Mouse (Mus musculus) heart, postnatal 0 days (tissue): ENCODE data around the gene Tpm1. TPM values are rescaled to one million over a fixed set of nuclear protein-coding genes. Genes with fewer than 3 reads are reported as not detected.

ENCODE experiments used
- ATAC-seq: fragments of 200-750 bp; cut with Nextera tagmentation; 2 replicates; pipeline ENCODE4 v1.8.0; 2017; ENCODE audit warnings: low read depth, moderate number of reproducible peaks, moderate library complexity; ENCODE audit not compliant: insufficient read depth
- DNase-seq: peaks from one replicate; pipeline ENCODE4 v3.0.0-alpha.2; 2016; ENCODE audit warnings: low spot score
- H3K27ac ChIP-seq: fragments of 300-500 bp; sonication (generic); 2 replicates; pipeline ENCODE4 v1.5.1; 2014; ENCODE audit warnings: low read depth, mild to moderate bottlenecking
- H3K27me3 ChIP-seq: fragments of 300-500 bp; sonication (generic); 2 replicates; pipeline ENCODE4 v1.6.1; 2014; ENCODE audit warnings: low read length, mixed read lengths; ENCODE audit not compliant: control insufficient read depth, insufficient read depth
- H3K36me3 ChIP-seq: fragments of 300-500 bp; sonication (generic); replicated peaks from 2 replicates; pipeline ENCODE4 v1.6.1; 2014; ENCODE audit warnings: low read length, mixed read lengths; ENCODE audit not compliant: control insufficient read depth, insufficient read depth
- H3K4me1 ChIP-seq: fragments of 300-500 bp; sonication (generic); 2 replicates; pipeline ENCODE4 v1.6.1; 2014; ENCODE audit warnings: antibody characterized with exemption; ENCODE audit not compliant: control insufficient read depth, insufficient read depth
- H3K4me2 ChIP-seq: fragments of 300-500 bp; sonication (generic); 2 replicates; pipeline ENCODE4 v1.6.1; 2014; ENCODE audit warnings: low read depth, mild to moderate bottlenecking, low read length, moderate library complexity
- H3K4me3 ChIP-seq: fragments of 300-500 bp; sonication (generic); 2 replicates; pipeline ENCODE4 v1.5.1; 2014; ENCODE audit warnings: low read depth, low read length
- H3K9ac ChIP-seq: fragments of 300-500 bp; sonication (generic); replicated peaks from 2 replicates; pipeline ENCODE4 v1.6.1; 2014; ENCODE audit warnings: low read depth, low read length, mixed read lengths
- H3K9me3 ChIP-seq: fragments of 300-500 bp; sonication (generic); replicated peaks from 2 replicates; pipeline ENCODE4 v1.6.1; 2016; ENCODE audit warnings: low read length; ENCODE audit not compliant: control insufficient read depth
- CTCF ChIP-seq: IDR thresholded peaks from 2 replicates; pipeline ENCODE4 v1.5.1; 2016; ENCODE audit warnings: antibody characterized with exemption, control low read depth, low read depth
- EP300 ChIP-seq: IDR thresholded peaks from 2 replicates; pipeline ENCODE4 v1.6.1; 2016; ENCODE audit warnings: antibody characterized with exemption, low read depth
- WGBS: fragments of 180-500 bp; shearing (Covaris S2); extraction: QIAGEN DNeasy Blood & Tissue Kit; methylation state at CpG from one replicate; pipeline ENCODE4 v1.1.7; 2014; 5-methylcytosine and 5-hydroxymethylcytosine counted together
- polyA plus RNA-seq: library from polyadenylated mRNA; unstranded; fragments of >200 nt; fragmentation: Nextera tagmentation; extraction: Ambion mirVana; gene quantifications from 2 replicates; pipeline ENCODE4 v1.2.1, GENCODE M21; 2015
- total RNA-seq: library from RNA; depleted of rRNA; stranded (reverse); fragments of >200 nt; gene quantifications from 2 replicates; pipeline ENCODE4 v1.2.3, GENCODE M21; 2014; ENCODE audit warnings: low replicate concordance

Tpm1 gene
- total and polyA plus RNA-seq, 2 experiments from 2014 or later: 3,533 to 10,309 TPM

DNA sequence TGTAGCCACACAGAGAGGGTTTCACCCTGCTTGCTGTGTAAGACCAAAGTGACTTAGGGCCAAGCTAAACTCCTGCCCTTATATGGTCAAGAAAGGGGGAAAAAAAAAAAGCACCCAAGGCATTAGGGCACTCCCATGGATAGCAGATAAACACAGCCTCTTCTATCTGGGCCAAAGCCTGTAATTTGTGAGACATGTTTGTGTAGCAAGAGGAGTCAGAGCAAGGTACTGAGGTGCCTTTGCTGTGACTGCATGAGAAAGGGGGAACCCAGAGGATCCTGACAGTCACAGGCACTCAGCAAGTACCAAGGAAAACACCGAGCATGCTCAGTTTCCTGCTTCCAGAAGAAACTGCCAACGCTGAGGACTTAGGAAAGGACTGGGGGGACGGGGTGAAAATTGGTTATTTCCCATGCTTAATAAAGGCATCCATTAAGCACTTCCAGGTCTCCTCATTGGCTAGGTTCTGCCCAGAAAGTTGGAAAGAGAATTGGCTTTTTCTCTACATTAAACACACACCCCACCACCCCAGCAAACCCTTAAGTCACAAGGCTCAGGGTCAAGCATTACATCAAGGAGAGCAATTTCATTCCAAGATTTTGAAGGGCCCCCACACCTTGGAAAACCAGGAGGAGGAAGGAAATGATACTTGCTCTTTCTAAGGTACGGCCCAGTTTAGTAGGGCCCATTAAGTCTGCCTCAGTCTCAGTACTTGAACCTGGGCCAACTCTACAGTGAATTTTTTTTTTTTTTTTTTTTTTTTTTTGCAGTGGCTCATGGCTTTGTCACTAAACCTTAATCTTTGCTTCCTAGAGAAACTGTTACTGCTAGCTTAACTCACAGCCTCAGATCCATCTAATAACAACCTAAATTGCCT is 8.0 kb downstream of the Tpm1 start:
- H3K4me3 ChIP-seq: peak overlapping the region; percentile 80
- ATAC-seq: no peak
- DNase-seq: no peak
- H3K36me3 ChIP-seq: peaks cover 61% of the 10 kb centered on the region
- WGBS: 7% methylated on average over 4 of the region's 4 CpGs
- H3K27me3 ChIP-seq: no peaks in the 10 kb centered on the region
- no peak for TF ChIP-seq CTCF
- no peak for TF ChIP-seq EP300
- no peaks in the 10 kb centered on the region for H3K9me3 ChIP-seq
- peak overlapping the region; percentile 98 for H3K9ac ChIP-seq
- H3K4me1 ChIP-seq: peaks cover 41% of the 10 kb centered on the region
- peak overlapping the region; percentile 77 for H3K4me2 ChIP-seq
- peak overlapping the region; percentile 97 for H3K27ac ChIP-seq

DNA sequence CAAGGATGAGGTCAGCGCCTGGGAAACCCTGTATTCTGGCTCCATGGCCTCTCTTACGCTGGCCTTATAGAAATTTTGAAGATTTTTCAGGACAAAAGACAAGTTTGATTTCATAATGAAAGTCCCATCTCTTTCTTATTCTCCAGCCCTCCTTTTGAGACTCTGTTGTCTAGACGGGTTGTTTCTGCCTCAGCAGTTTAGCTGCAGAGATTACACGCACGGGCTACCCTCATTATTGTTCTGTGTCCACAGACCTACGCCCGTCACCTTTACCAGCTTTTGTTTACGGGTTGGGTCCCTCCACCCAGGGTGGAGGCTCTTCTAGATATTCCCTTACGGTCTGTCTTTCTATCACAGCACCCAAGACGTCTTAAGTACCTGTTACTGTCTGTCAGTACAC is 9.3 kb downstream of the Tpm1 start:
- H3K9ac ChIP-seq: peak overlapping the region; percentile 98; the same call in 1 of the 2 replicates
- H3K36me3 ChIP-seq: peaks cover 69% of the 10 kb centered on the region
- no peak overlapping the region for H3K4me3 ChIP-seq
- peak overlapping the region; percentile 97 for H3K27ac ChIP-seq
- TF ChIP-seq EP300 (no peak), CTCF (no peak)
- 60% methylated on average over 10 of the region's 10 CpGs for WGBS
- no peak for ATAC-seq
- no peak for DNase-seq
- peaks cover 48% of the 10 kb centered on the region for H3K4me1 ChIP-seq
- H3K9me3 ChIP-seq: no peaks in the 10 kb centered on the region
- no peaks in the 10 kb centered on the region for H3K27me3 ChIP-seq
- 0 out of 2 replicates have a peak overlapping the region, but pooled peaks have one; percentile 77 for H3K4me2 ChIP-seq

DNA sequence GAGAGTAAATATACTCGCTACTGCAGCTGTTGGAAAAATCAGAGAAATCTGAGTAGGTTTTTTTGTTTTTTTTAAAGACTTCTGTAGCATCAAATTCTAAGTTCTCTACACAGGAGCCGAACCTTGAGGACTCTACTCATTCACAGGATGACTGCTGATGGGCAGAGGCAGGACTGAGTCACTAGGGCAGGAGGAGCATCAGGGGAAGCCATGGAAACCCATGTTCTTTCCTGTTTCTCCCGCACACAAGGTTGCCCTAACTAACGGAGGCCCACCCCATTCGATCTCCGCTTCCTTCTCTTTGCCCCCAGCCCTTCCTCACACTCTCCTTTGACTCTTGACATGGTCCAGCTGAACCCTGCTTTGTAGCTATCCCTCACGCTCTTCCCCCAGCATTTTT is 10.5 kb downstream of the Tpm1 start:
- Histone ChIP-seq H3K36me3 (peaks cover 74% of the 10 kb centered on the region), H3K4me2 (no peak overlapping the region), H3K9ac (no peak overlapping the region), H3K4me3 (no peak overlapping the region), H3K27ac (0 out of 2 replicates have a peak overlapping the region, but pooled peaks have one; percentile 97), H3K4me1 (peaks cover 48% of the 10 kb centered on the region), H3K9me3 (no peaks in the 10 kb centered on the region), H3K27me3 (no peaks in the 10 kb centered on the region)
- no peak for ATAC-seq
- DNase-seq: no peak
- TF ChIP-seq EP300 (no peak), CTCF (no peak)
- 66% methylated on average over 7 of the region's 7 CpGs for WGBS

DNA sequence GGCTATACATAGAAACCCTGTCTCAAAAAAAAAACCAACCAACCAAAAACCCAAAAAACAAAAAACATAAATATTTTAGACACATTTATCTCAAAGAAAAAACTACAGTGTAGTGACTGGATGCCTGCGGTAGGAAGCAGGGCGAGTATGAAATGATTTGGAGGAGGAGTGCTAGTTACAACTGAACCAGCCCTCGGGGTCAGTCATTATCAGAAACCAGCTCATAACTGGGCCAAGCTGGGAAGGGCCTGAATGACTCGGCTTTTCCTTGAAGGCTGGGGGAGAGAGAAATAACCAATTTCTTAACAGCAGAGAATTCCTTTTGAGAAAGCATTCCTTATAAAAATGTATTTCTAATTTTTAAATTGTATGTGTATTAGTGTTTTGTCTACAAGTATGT is 11.5 kb downstream of the Tpm1 start:
- DNase-seq (no peak), ATAC-seq (no peak)
- peaks cover 84% of the 10 kb centered on the region for H3K36me3 ChIP-seq
- H3K27ac ChIP-seq: peak overlapping the region; percentile 69
- no peaks in the 10 kb centered on the region for H3K27me3 ChIP-seq
- no peaks in the 10 kb centered on the region for H3K9me3 ChIP-seq
- H3K9ac ChIP-seq: 0 out of 2 replicates have a peak overlapping the region, but pooled peaks have one; percentile 16
- peaks cover 48% of the 10 kb centered on the region for H3K4me1 ChIP-seq
- TF ChIP-seq EP300: no peak
- no peak for TF ChIP-seq CTCF
- no peak overlapping the region for H3K4me2 ChIP-seq
- no peak overlapping the region for H3K4me3 ChIP-seq
- WGBS: 52% methylated on average over 4 of the region's 4 CpGs

DNA sequence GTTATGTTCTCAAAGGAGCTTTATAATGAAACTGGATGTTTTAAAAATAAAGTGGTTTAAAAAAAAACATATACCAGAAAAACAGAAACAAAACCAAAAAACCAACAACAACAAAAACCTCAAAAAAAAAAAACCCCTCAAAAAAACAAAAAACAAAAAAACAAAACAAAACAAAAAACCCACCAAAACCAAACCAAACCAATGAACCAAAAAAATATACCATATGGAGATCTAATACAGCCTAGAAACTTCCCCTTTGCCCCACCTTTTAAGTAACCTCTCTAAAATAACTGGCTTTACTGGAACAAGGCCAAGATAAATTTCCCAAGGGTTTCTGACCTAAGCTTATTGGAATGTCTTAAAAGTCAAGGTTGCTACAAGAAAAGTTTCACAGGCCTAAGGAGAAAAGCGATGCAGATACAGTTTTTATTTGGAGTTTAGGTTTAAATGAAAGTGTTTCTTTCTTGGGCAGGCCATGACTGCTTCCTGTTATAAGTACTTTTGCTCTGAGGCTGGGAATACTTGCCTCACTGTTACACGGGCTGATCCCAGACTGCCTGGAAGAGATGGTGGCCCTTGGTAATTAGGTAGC is 12.6 kb downstream of the Tpm1 start:
- WGBS: 33% methylated on average over 2 of the region's 2 CpGs
- H3K27ac ChIP-seq: peak overlapping the region; percentile 81
- peaks cover 39% of the 10 kb centered on the region for H3K4me1 ChIP-seq
- DNase-seq (no peak), ATAC-seq (no peak)
- H3K9me3 ChIP-seq: no peaks in the 10 kb centered on the region
- no peak overlapping the region for H3K4me3 ChIP-seq
- TF ChIP-seq CTCF: no peak
- TF ChIP-seq EP300: no peak
- no peaks in the 10 kb centered on the region for H3K27me3 ChIP-seq
- no peak overlapping the region for H3K9ac ChIP-seq
- H3K36me3 ChIP-seq: peaks cover 94% of the 10 kb centered on the region
- no peak overlapping the region for H3K4me2 ChIP-seq
